ENCODE assay signal across 21 mouse cellular contexts in genomic region chr7:46237192-46237591, GRCm38 (mm10). TPM values are rescaled to one million over a fixed set of nuclear protein-coding genes. Genes with fewer than 3 reads are reported as not detected.
DNase-seq lines count a peak whose midpoint lies in the region; ATAC-seq lines count a peak whose summit lies in the region.
"Had no signal": no experiment of that assay in that cellular context is flagged by ENCODE, and none has a peak within 500 bp of the region (broad histone marks: within the 10 kb centered on the region; RNA-seq: fewer than 3 reads in every experiment).

No protein-coding gene starts in this region.

- no peak for DNase-seq in heart, adult 18-20 months
- peak; percentile 88 for DNase-seq in kidney, adult 9 months
- peak; percentile 74 to 82 for DNase-seq in kidney, postnatal 36 days
- no peak for DNase-seq in midbrain, embryonic 14.5 days
- DNase-seq in right cerebral cortex, postnatal 25 days, result no peak
- DNase-seq in layer of hippocampus, adult 9-11 months, result no peak
- DNase-seq: adrenal gland, adult 8-10 months; cerebellum, adult 11 months; cerebellum, postnatal 14 days; lung, adult 2 months; lung, postnatal 36 days had no signal

- peaks cover 11% of the 10 kb centered on the region for H3K4me1 ChIP-seq in heart, embryonic 13.5 days
- 0 out of 2 replicates have a peak, but pooled peaks cover 5% of the 10 kb centered on the region for H3K4me1 ChIP-seq in intestine, embryonic 15.5 days (replicated peaks)
- peaks cover 13% of the 10 kb centered on the region; the same call in 1 of the 2 replicates for H3K4me1 ChIP-seq in midbrain, embryonic 14.5 days (ENCODE audit: control insufficient read depth, insufficient read depth, low read length)

- H3K36me3 ChIP-seq in heart, embryonic 13.5 days, result no peaks in the 10 kb centered on the region
- H3K36me3 ChIP-seq in intestine, embryonic 15.5 days, result no peaks in the 10 kb centered on the region
- no peaks in the 10 kb centered on the region for H3K36me3 ChIP-seq in midbrain, embryonic 14.5 days (ENCODE audit: control insufficient read depth, insufficient read depth, low read length)
- H3K36me3 ChIP-seq: hindbrain, embryonic 15.5 days; limb, embryonic 10.5 days; neural tube, embryonic 15.5 days had no signal

- H3K4me3 ChIP-seq in heart, embryonic 13.5 days, result no peak overlapping the region
- peak overlapping the region; percentile 35 for H3K4me3 ChIP-seq in intestine, embryonic 15.5 days (replicated peaks)
- no peak overlapping the region for H3K4me3 ChIP-seq in midbrain, embryonic 14.5 days (replicated peaks; ENCODE audit: low read depth, low read length)
- H3K4me3 ChIP-seq: forebrain, embryonic 13.5 days; hindbrain, embryonic 15.5 days; left cerebral cortex, adult 2 months; limb, embryonic 10.5 days; neural tube, embryonic 15.5 days had no signal

- peaks cover 4% of the 10 kb centered on the region; the same call in 1 of the 2 replicates for H3K27me3 ChIP-seq in heart, embryonic 13.5 days (replicated peaks)
- no peaks in the 10 kb centered on the region for H3K27me3 ChIP-seq in intestine, embryonic 15.5 days (replicated peaks)
- no peaks in the 10 kb centered on the region for H3K27me3 ChIP-seq in midbrain, embryonic 14.5 days (ENCODE audit: control insufficient read depth, insufficient read depth, low read length)
- H3K27me3 ChIP-seq: forebrain, embryonic 13.5 days; hindbrain, embryonic 15.5 days; neural tube, embryonic 15.5 days had no signal

- WGBS in heart, embryonic 13.5 days, result 45% methylated on average over 7 of the region's 7 CpGs
- 36% methylated on average over 7 of the region's 7 CpGs for WGBS in intestine, embryonic 15.5 days
- WGBS in midbrain, embryonic 14.5 days, result 74% methylated on average over 7 of the region's 7 CpGs

- peak overlapping the region; percentile 39 for H3K4me2 ChIP-seq in heart, embryonic 13.5 days
- peak overlapping the region; percentile 49 for H3K4me2 ChIP-seq in intestine, embryonic 15.5 days (replicated peaks)
- H3K4me2 ChIP-seq in midbrain, embryonic 14.5 days (ENCODE audit: low read length), result no peak overlapping the region
- H3K4me2 ChIP-seq: forebrain, embryonic 13.5 days; hindbrain, embryonic 15.5 days; liver, embryonic 11.5 days; midbrain, embryonic 11.5 days had no signal

- no peak overlapping the region for H3K27ac ChIP-seq in heart, embryonic 13.5 days (replicated peaks)
- H3K27ac ChIP-seq in intestine, embryonic 15.5 days, result peak overlapping the region; percentile 77
- no peak overlapping the region for H3K27ac ChIP-seq in midbrain, embryonic 14.5 days (replicated peaks; ENCODE audit: low read depth, low read length)
- H3K27ac ChIP-seq: left cerebral cortex, adult 2 months had no signal

- no peak for ATAC-seq in heart, embryonic 13.5 days (ENCODE audit: extremely low read depth, insufficient number of reproducible peaks, low FRiP score, low TSS enrichment)
- ATAC-seq in intestine, embryonic 15.5 days, result peak; percentile 79
- no peak for ATAC-seq in midbrain, embryonic 14.5 days (ENCODE audit: low FRiP score, low TSS enrichment)
- ATAC-seq: forebrain, embryonic 13.5 days had no signal

- no peaks in the 10 kb centered on the region for H3K9me3 ChIP-seq in heart, embryonic 13.5 days
- H3K9me3 ChIP-seq in intestine, embryonic 15.5 days, result no peaks in the 10 kb centered on the region
- H3K9me3 ChIP-seq in midbrain, embryonic 14.5 days (ENCODE audit: control insufficient read depth, low read length), result no peaks in the 10 kb centered on the region
- H3K9me3 ChIP-seq: forebrain, embryonic 13.5 days; hindbrain, embryonic 15.5 days; limb, embryonic 10.5 days; neural tube, embryonic 15.5 days had no signal

- H3K9ac ChIP-seq in heart, embryonic 13.5 days, result 0 out of 2 replicates have a peak overlapping the region, but pooled peaks have one; percentile 34
- H3K9ac ChIP-seq in intestine, embryonic 15.5 days, result peak overlapping the region; percentile 41; the same call in 1 of the 2 replicates
- no peak overlapping the region for H3K9ac ChIP-seq in midbrain, embryonic 14.5 days (replicated peaks; ENCODE audit: low read length)
- H3K9ac ChIP-seq: hindbrain, embryonic 15.5 days; neural tube, embryonic 15.5 days had no signal

RNA-seq across cellular contexts. Expression of gene Ush1c, which starts 1.1 kb away (rescaled TPM):
- 1.8 and 2.2 TPM in 2 replicates for polyA plus RNA-seq in heart, embryonic 13.5 days (2015; fragmentation: Nextera tagmentation; extraction: Ambion mirVana)
- 1 to 10 TPM; 4.5 to 4.8 TPM for total RNA-seq in heart, adult 18-20 months (2021)
- 64.2 and 66.5 TPM in 2 replicates for polyA plus RNA-seq in intestine, embryonic 15.5 days (2015; fragmentation: Nextera tagmentation; extraction: Ambion mirVana)
- polyA plus RNA-seq in midbrain, embryonic 14.5 days (2014; fragmentation: Nextera tagmentation; extraction: Ambion mirVana), result 0.83 and 1.7 TPM in 2 replicates
- polyA plus RNA-seq: lung, adult 2 months had no signal

RNA-seq across cellular contexts. Expression of gene Otog, which starts 3.6 kb away (rescaled TPM):
- polyA plus RNA-seq in heart, embryonic 13.5 days (2015; fragmentation: Nextera tagmentation; extraction: Ambion mirVana), result 0.04 and 0.05 TPM in 2 replicates
- under 1 TPM; 0.05 TPM for total RNA-seq in heart, adult 18-20 months (2021)
- 0.08 TPM in 2 replicates for polyA plus RNA-seq in intestine, embryonic 15.5 days (2015; fragmentation: Nextera tagmentation; extraction: Ambion mirVana)
- polyA plus RNA-seq in midbrain, embryonic 14.5 days (2014; fragmentation: Nextera tagmentation; extraction: Ambion mirVana), result 0.03 and 0.07 TPM in 2 replicates
- polyA plus RNA-seq: forebrain, embryonic 13.5 days; liver, embryonic 11.5 days; lung, adult 2 months; midbrain, embryonic 11.5 days; stomach, embryonic 14.5 days had no signal

RNA-seq across cellular contexts. Expression of gene Abcc8, which starts 57.4 kb away (rescaled TPM):
- polyA plus RNA-seq in heart, embryonic 13.5 days (2015; fragmentation: Nextera tagmentation; extraction: Ambion mirVana), result 8.7 and 9.7 TPM in 2 replicates
- 10 to 100 TPM; 40.7 to 52.5 TPM for total RNA-seq in heart, adult 18-20 months (2021)
- 7.6 and 8.1 TPM in 2 replicates for polyA plus RNA-seq in intestine, embryonic 15.5 days (2015; fragmentation: Nextera tagmentation; extraction: Ambion mirVana)
- polyA plus RNA-seq in midbrain, embryonic 14.5 days (2014; fragmentation: Nextera tagmentation; extraction: Ambion mirVana), result 3.0 and 6.0 TPM in 2 replicates

Comparison
In these comparisons a context has a peak if more than half of its experiments do, and no peak if none do; other contexts are left out.
1. DNase-seq: peak in kidney, adult 9 months (single experiment) and kidney, postnatal 36 days (2 of 2); none in heart, adult 18-20 months (0 of 2), midbrain, embryonic 14.5 days (single experiment), right cerebral cortex, postnatal 25 days (single experiment) and layer of hippocampus, adult 9-11 months (single experiment).
2. RNA of gene Ush1c, which starts 1.1 kb away (polyA plus RNA-seq): 64.2 to 66.5 TPM in intestine, embryonic 15.5 days; 1.8 to 2.2 TPM in heart, embryonic 13.5 days and 0.83 to 1.7 TPM in midbrain, embryonic 14.5 days; every median in the first group is over 10 times any median in the second.